Mouse (Mus musculus) ES-Bruce4 (cell line): Measurements from ENCODE around the gene Baz2a. TPM values are rescaled to one million over a fixed set of nuclear protein-coding genes. Genes with fewer than 3 reads are reported as not detected.

ENCODE experiments used
- H3K27ac ChIP-seq: 2 replicates; pipeline ENCODE4 v1.5.1; 2012; ENCODE audit warnings: low read length, inconsistent platforms; ENCODE audit not compliant: insufficient read depth
- H3K27me3 ChIP-seq: 2 replicates; pipeline ENCODE4 v1.6.1; 2012; ENCODE audit warnings: mild to moderate bottlenecking, low read length, inconsistent platforms; ENCODE audit not compliant: control insufficient read depth, poor library complexity, insufficient read depth, severe bottlenecking
- H3K36me3 ChIP-seq: 2 replicates; pipeline ENCODE4 v1.6.1; 2012; ENCODE audit warnings: inconsistent platforms, mild to moderate bottlenecking, low read length, moderate library complexity; ENCODE audit not compliant: control insufficient read depth, poor library complexity, insufficient read depth, severe bottlenecking
- H3K4me1 ChIP-seq: one replicate; pipeline ENCODE4 v1.8.1; 2011; ENCODE audit warnings: low read length; ENCODE audit not compliant: control insufficient read depth, insufficient read depth
- H3K4me3 ChIP-seq: 2 replicates; pipeline ENCODE4 v1.5.1; 2011; ENCODE audit warnings: low read depth, mild to moderate bottlenecking, low read length
- H3K9ac ChIP-seq: 2 replicates; pipeline ENCODE4 v1.6.1; 2012; ENCODE audit warnings: low read depth, mild to moderate bottlenecking, inconsistent platforms; ENCODE audit not compliant: poor library complexity, severe bottlenecking
- H3K9me3 ChIP-seq: replicated peaks from 2 replicates; pipeline ENCODE4 v1.6.1; 2012; ENCODE audit warnings: mild to moderate bottlenecking, low read length, inconsistent platforms; ENCODE audit not compliant: control insufficient read depth, poor library complexity, insufficient read depth, severe bottlenecking
- CTCF ChIP-seq: IDR thresholded peaks from one replicate; pipeline ENCODE4 v1.8.1; 2011; ENCODE audit warnings: low read depth, low read length
- EP300 ChIP-seq: IDR thresholded peaks from 2 replicates; pipeline ENCODE4 v1.6.1; 2011; ENCODE audit warnings: low read depth, low read length; ENCODE audit not compliant: insufficient read depth
- POLR2A ChIP-seq: IDR thresholded peaks from one replicate; pipeline ENCODE4 v1.8.1; 2011; ENCODE audit warnings: low read length; ENCODE audit not compliant: insufficient read depth
- polyA plus RNA-seq: library from polyadenylated mRNA; stranded (reverse); fragments of >200 nt; gene quantifications from 2 replicates; pipeline ENCODE4 v1.2.4, GENCODE M21; 2011; ENCODE audit warnings: low read depth; ENCODE audit not compliant: missing spikeins, insufficient read depth, insufficient read length

Baz2a gene
- polyA plus RNA-seq, 1 experiment, result 166 TPM

- no peak overlapping the region for H3K9ac ChIP-seq
- H3K9me3 ChIP-seq, result no peaks in the 10 kb centered on the region
- TF ChIP-seq EP300, result no peak
- no peak for TF ChIP-seq CTCF
- no peak for TF ChIP-seq POLR2A
- peaks cover 25% of the 10 kb centered on the region for H3K36me3 ChIP-seq
- H3K4me1 ChIP-seq, result peaks cover 4% of the 10 kb centered on the region
- no peaks in the 10 kb centered on the region for H3K27me3 ChIP-seq
- no peak overlapping the region for H3K4me3 ChIP-seq
- H3K27ac ChIP-seq, result no peak overlapping the region
Observed at GRCm38 (mm10) chr10:128131812-128132211, 40.4 kb downstream of the Baz2a start.

GRCm38 (mm10) chr10:128133650-128134332, 42.4 kb downstream of the Baz2a start:
- no peaks in the 10 kb centered on the region for H3K4me1 ChIP-seq
- no peak overlapping the region for H3K9ac ChIP-seq
- no peak for TF ChIP-seq EP300
- no peak for TF ChIP-seq CTCF
- TF ChIP-seq POLR2A, result no peak
- no peak overlapping the region for H3K4me3 ChIP-seq
- H3K9me3 ChIP-seq, result no peaks in the 10 kb centered on the region
- no peak overlapping the region for H3K27ac ChIP-seq
- H3K36me3 ChIP-seq, result peaks cover 13% of the 10 kb centered on the region; the same call in 1 of the 2 replicates
- no peaks in the 10 kb centered on the region for H3K27me3 ChIP-seq

- Histone ChIP-seq H3K9me3 (no peaks in the 10 kb centered on the region), H3K27me3 (no peaks in the 10 kb centered on the region), H3K36me3 (peaks cover 8% of the 10 kb centered on the region; the same call in 1 of the 2 replicates), H3K4me1 (no peaks in the 10 kb centered on the region), H3K4me3 (no peak overlapping the region), H3K27ac (no peak overlapping the region), H3K9ac (no peak overlapping the region)
- TF ChIP-seq EP300 (no peak), POLR2A (no peak), CTCF (no peak)
Observed at GRCm38 (mm10) chr10:128135374-128135773, 44.0 kb downstream of the Baz2a start.

GRCm38 (mm10) chr10:128140236-128140952, 49.0 kb downstream of the Baz2a start:
- no peaks in the 10 kb centered on the region for H3K4me1 ChIP-seq
- H3K9ac ChIP-seq, result no peak overlapping the region
- peaks cover 5% of the 10 kb centered on the region; the same call in 1 of the 2 replicates for H3K36me3 ChIP-seq
- peak overlapping the region; percentile 60 for H3K27ac ChIP-seq
- H3K27me3 ChIP-seq, result no peaks in the 10 kb centered on the region
- no peak overlapping the region for H3K4me3 ChIP-seq
- TF ChIP-seq CTCF, result peak; percentile 14
- no peak for TF ChIP-seq EP300
- no peaks in the 10 kb centered on the region for H3K9me3 ChIP-seq

GRCm38 (mm10) chr10:128142165-128142564, 50.8 kb downstream of the Baz2a start:
- H3K4me1 ChIP-seq, result no peaks in the 10 kb centered on the region
- 0 out of 2 replicates have a peak, but pooled peaks cover 5% of the 10 kb centered on the region for H3K36me3 ChIP-seq
- no peak overlapping the region; the same call in 1 of the 2 replicates for H3K27ac ChIP-seq
- H3K4me3 ChIP-seq, result no peak overlapping the region
- no peaks in the 10 kb centered on the region for H3K27me3 ChIP-seq
- no peak for TF ChIP-seq POLR2A
- TF ChIP-seq CTCF, result no peak
- no peak for TF ChIP-seq EP300
- no peaks in the 10 kb centered on the region for H3K9me3 ChIP-seq
- H3K9ac ChIP-seq, result no peak overlapping the region

DNA sequence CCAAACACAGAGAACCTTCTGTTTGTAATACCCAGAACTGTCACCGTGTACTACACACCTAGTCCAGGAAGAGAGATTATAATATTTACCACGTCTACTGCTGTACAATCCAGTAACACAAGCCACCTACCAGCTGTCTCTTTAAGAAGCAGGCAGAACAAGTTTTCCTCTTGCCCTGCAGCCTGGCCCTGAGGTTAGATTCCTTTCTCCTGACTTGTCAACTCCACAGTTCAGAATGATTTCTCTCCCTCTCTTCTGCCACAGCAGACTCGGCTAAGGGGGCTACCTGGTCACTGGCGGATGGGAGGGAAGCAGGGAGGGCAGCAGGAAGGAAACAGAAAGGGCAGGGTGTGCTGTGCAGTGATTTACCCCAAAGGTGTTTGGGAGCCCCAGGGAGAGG, 52.3 kb downstream of the Baz2a start:
- Histone ChIP-seq H3K27ac (no peak overlapping the region), H3K4me1 (no peaks in the 10 kb centered on the region), H3K27me3 (no peaks in the 10 kb centered on the region), H3K9ac (no peak overlapping the region), H3K4me3 (no peak overlapping the region), H3K9me3 (no peaks in the 10 kb centered on the region), H3K36me3 (0 out of 2 replicates have a peak, but pooled peaks cover 5% of the 10 kb centered on the region)
- TF ChIP-seq CTCF, result no peak
- no peak for TF ChIP-seq POLR2A
- no peak for TF ChIP-seq EP300
